Mouse (Mus musculus): Measurements from ENCODE around the gene Chd3. TPM values are rescaled to one million over a fixed set of nuclear protein-coding genes. Genes with fewer than 3 reads are reported as not detected.

The Chd3 gene
- total and polyA plus RNA-seq, 2 experiments from 2014 or later = 12.4 to 23.6 TPM

- DNase-seq (ENCODE audit: low spot score) = no peak
- TF ChIP-seq EP300 (IDR thresholded peaks at IDR 0.05; ENCODE audit: low read depth) = no peak
- no peak for TF ChIP-seq CTCF (IDR thresholded peaks at IDR 0.05; ENCODE audit: low read depth)
- no peaks in the 10 kb centered on the region for H3K36me3 ChIP-seq (replicated peaks; ENCODE audit: control insufficient read depth, insufficient read depth, low read length)
- H3K4me1 ChIP-seq (ENCODE audit: control insufficient read depth, insufficient read depth) = peaks cover 41% of the 10 kb centered on the region
- WGBS = 25% methylated on average over 9 of the region's 9 CpGs
- no peak overlapping the region for H3K27ac ChIP-seq (ENCODE audit: low read depth)
- no peaks in the 10 kb centered on the region for H3K9me3 ChIP-seq (replicated peaks; ENCODE audit: control insufficient read depth, low read length)
- peaks cover 6% of the 10 kb centered on the region; the same call in 1 of the 2 replicates for H3K27me3 ChIP-seq (ENCODE audit: control insufficient read depth, insufficient read depth, low read length)
- H3K4me3 ChIP-seq (ENCODE audit: low read depth, low read length) = peak overlapping the region; percentile 65; the same call in 1 of the 2 replicates
- 0 out of 2 replicates have a peak overlapping the region, but pooled peaks have one; percentile 99 for H3K4me2 ChIP-seq (ENCODE audit: low read depth, low read length)
- H3K9ac ChIP-seq (replicated peaks; ENCODE audit: low read depth, low read length) = no peak overlapping the region
- ATAC-seq (ENCODE audit: insufficient read depth, low read depth) = no peak
These were observed 42.1 kb downstream of the Chd3 start for GRCm38 (mm10) chr11:69327157-69327442.

DNA sequence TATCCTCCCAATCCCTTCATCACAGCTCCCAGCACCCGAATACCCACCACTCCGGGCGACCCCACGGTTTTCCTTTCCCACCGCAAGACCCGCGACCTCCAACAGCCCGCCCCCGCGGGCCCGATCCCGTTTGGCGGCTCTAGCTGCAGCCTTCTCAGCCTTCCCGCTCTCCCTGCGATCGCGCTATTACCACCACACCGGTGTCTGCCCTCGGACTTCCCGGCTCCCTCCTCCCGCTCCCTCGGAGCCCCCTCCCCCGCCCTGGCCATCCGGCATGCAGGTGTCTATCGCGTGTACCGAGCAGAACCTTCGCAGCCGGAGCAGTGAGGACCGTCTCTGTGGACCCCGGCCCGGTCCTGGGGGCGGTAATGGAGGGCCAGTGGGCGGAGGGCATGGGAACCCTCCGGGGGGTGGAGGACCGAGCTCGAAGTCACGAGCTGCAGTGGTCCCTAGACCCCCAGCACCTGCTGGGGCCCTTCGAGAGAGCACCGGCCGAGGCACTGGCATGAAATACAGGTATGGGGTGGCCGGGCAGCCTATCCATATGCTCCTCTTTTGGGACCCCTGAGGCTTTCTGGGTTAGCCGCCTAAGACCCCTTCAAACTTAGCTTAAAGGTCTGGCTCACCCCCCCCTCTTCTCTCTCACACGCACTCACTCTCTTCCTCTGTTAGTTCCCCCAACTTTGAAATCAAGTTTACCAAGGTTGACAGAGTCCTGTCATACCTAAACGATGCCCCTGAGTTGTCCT, 42.6 kb downstream of the Chd3 start:
- Histone ChIP-seq H3K36me3 (replicated peaks; ENCODE audit: control insufficient read depth, insufficient read depth, low read length) (no peaks in the 10 kb centered on the region), H3K27ac (ENCODE audit: low read depth) (no peak overlapping the region), H3K4me2 (ENCODE audit: low read depth, low read length) (peak overlapping the region; percentile 99), H3K9me3 (replicated peaks; ENCODE audit: control insufficient read depth, low read length) (no peaks in the 10 kb centered on the region), H3K9ac (replicated peaks; ENCODE audit: low read depth, low read length) (peak overlapping the region; percentile 54), H3K4me1 (ENCODE audit: control insufficient read depth, insufficient read depth) (peaks cover 40% of the 10 kb centered on the region), H3K27me3 (ENCODE audit: control insufficient read depth, insufficient read depth, low read length) (peaks cover 6% of the 10 kb centered on the region; the same call in 1 of the 2 replicates), H3K4me3 (ENCODE audit: low read depth, low read length) (peak overlapping the region; percentile 65)
- WGBS = under 1% methylated on average over 45 of the region's 45 CpGs
- no peak for ATAC-seq (ENCODE audit: insufficient read depth, low read depth)
- DNase-seq (ENCODE audit: low spot score) = no peak
- no peak for TF ChIP-seq CTCF (IDR thresholded peaks at IDR 0.05; ENCODE audit: low read depth)
- no peak for TF ChIP-seq EP300 (IDR thresholded peaks at IDR 0.05; ENCODE audit: low read depth)

- ATAC-seq (ENCODE audit: insufficient read depth, low read depth) (peak; percentile 69), DNase-seq (ENCODE audit: low spot score) (peak; percentile 95)
- peak within 1 kb of the TSS; percentile 54 for H3K9ac ChIP-seq (replicated peaks; ENCODE audit: low read depth, low read length)
- peaks cover 34% of the 10 kb centered on the region; the same call in 1 of the 2 replicates for H3K4me1 ChIP-seq (ENCODE audit: control insufficient read depth, insufficient read depth)
- H3K4me2 ChIP-seq (ENCODE audit: low read depth, low read length) = peak within 1 kb of the TSS; percentile 99
- peak within 1 kb of the TSS; percentile 65 for H3K4me3 ChIP-seq (ENCODE audit: low read depth, low read length)
- H3K27me3 ChIP-seq (ENCODE audit: control insufficient read depth, insufficient read depth, low read length) = peaks cover 6% of the 10 kb centered on the region; the same call in 1 of the 2 replicates
- 11% methylated on average over 26 of the region's 26 CpGs for WGBS
- H3K36me3 ChIP-seq (replicated peaks; ENCODE audit: control insufficient read depth, insufficient read depth, low read length) = no peaks in the 10 kb centered on the region
- H3K27ac ChIP-seq (ENCODE audit: low read depth) = peak within 1 kb of the TSS; percentile 49
- no peak for TF ChIP-seq CTCF (IDR thresholded peaks at IDR 0.05; ENCODE audit: low read depth)
- TF ChIP-seq EP300 (IDR thresholded peaks at IDR 0.05; ENCODE audit: low read depth) = no peak
- H3K9me3 ChIP-seq (replicated peaks; ENCODE audit: control insufficient read depth, low read length) = no peaks in the 10 kb centered on the region
These were observed 43.4 kb downstream of the Chd3 start, which contains the start of gene Kcnab3 for GRCm38 (mm10) chr11:69325628-69326407. Gene Kcnab3, plus strand, starts transcription at chr11:69326258.

- Histone ChIP-seq H3K4me2 (ENCODE audit: low read depth, low read length) (peak overlapping the region; percentile 85), H3K9ac (replicated peaks; ENCODE audit: low read depth, low read length) (no peak overlapping the region), H3K9me3 (replicated peaks; ENCODE audit: control insufficient read depth, low read length) (no peaks in the 10 kb centered on the region), H3K4me1 (ENCODE audit: control insufficient read depth, insufficient read depth) (peaks cover 34% of the 10 kb centered on the region; the same call in 1 of the 2 replicates), H3K4me3 (ENCODE audit: low read depth, low read length) (peak overlapping the region; percentile 57; the same call in 1 of the 2 replicates), H3K27me3 (ENCODE audit: control insufficient read depth, insufficient read depth, low read length) (peaks cover 6% of the 10 kb centered on the region; the same call in 1 of the 2 replicates), H3K27ac (ENCODE audit: low read depth) (no peak overlapping the region; the same call in 1 of the 2 replicates), H3K36me3 (replicated peaks; ENCODE audit: control insufficient read depth, insufficient read depth, low read length) (peaks cover 5% of the 10 kb centered on the region; the same call in 1 of the 2 replicates)
- 76% methylated on average over 6 of the region's 6 CpGs for WGBS
- TF ChIP-seq CTCF (IDR thresholded peaks at IDR 0.05; ENCODE audit: low read depth) (no peak), EP300 (IDR thresholded peaks at IDR 0.05; ENCODE audit: low read depth) (no peak)
- ATAC-seq (ENCODE audit: insufficient read depth, low read depth) (no peak), DNase-seq (ENCODE audit: low spot score) (no peak)
These were observed 44.5 kb downstream of the Chd3 start for GRCm38 (mm10) chr11:69324749-69325148.

GRCm38 (mm10) chr11:69323667-69324111, 45.5 kb downstream of the Chd3 start, which contains the start of the genes Cntrob and Trappc1:
Gene Cntrob, minus strand, starts transcription at chr11:69323775.
Gene Trappc1, plus strand, starts transcription at chr11:69323980.
- under 1% methylated on average over 30 of the region's 30 CpGs for WGBS
- peak; percentile 100 for DNase-seq (ENCODE audit: low spot score)
- H3K4me3 ChIP-seq (ENCODE audit: low read depth, low read length) = peak within 1 kb of the TSS; percentile 57

More at GRCm38 (mm10) chr11:69323667-69324111, 45.5 kb downstream of the Chd3 start, which contains the start of the genes Cntrob and Trappc1:
- Histone ChIP-seq H3K4me2 (ENCODE audit: low read depth, low read length) (peak within 1 kb of the TSS; percentile 85), H3K27me3 (ENCODE audit: control insufficient read depth, insufficient read depth, low read length) (peaks cover 6% of the 10 kb centered on the region; the same call in 1 of the 2 replicates), H3K27ac (ENCODE audit: low read depth) (peak within 1 kb of the TSS; percentile 77), H3K4me1 (ENCODE audit: control insufficient read depth, insufficient read depth) (peaks cover 34% of the 10 kb centered on the region; the same call in 1 of the 2 replicates), H3K9me3 (replicated peaks; ENCODE audit: control insufficient read depth, low read length) (no peaks in the 10 kb centered on the region), H3K9ac (replicated peaks; ENCODE audit: low read depth, low read length) (peak within 1 kb of the TSS; percentile 71), H3K36me3 (replicated peaks; ENCODE audit: control insufficient read depth, insufficient read depth, low read length) (peaks cover 15% of the 10 kb centered on the region)
- TF ChIP-seq CTCF (IDR thresholded peaks at IDR 0.05; ENCODE audit: low read depth) (no peak), EP300 (IDR thresholded peaks at IDR 0.05; ENCODE audit: low read depth) (no peak)
- ATAC-seq (ENCODE audit: insufficient read depth, low read depth) = peak; percentile 95

All from heart, postnatal 0 days (tissue).